Comparison of ENCODE assay signal across 9 mouse cellular contexts in the genomic region with DNA sequence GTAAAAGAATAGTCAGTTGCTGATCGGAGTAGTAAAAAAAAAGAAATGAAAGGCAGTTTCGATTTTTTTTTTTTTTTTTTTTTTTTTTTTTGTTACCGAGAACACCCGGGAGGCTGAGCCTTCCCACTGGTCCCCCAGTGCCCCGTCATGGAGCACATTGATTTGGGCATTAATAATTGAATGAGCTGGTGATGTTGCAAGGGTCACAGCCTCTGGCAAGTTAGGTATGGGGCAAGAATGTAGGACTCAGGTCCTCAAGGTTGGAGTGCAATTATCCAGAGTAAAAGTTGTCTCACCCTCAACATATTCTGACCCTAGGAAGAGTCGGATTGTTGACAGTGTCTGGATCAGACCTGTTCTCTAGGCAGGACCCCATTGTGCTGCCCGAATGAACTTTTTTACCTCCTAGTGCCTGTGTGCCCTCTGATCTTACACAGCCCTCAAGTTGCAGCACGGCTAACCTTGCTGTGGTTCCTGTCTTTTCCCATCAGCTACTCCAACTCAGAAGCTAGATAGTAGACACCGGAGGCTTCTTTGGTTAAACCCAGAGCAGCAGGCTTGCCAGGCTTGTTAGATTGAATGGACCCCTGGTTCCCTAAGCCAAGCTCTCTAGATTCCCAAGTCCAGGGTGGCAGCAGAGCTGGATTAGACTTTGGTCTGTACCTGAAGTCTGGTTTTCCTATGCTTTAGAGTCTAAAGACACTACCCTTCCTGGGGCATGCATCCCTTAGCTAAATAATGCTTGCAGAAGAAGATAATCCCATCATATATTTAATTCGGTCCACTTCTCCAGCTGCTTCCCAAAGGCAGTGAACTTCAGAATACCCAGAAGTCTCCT. TPM values are rescaled to one million over a fixed set of nuclear protein-coding genes. Genes with fewer than 3 reads are reported as not detected.
DNase-seq lines count a peak whose midpoint lies in the region; ATAC-seq and TF ChIP-seq lines count a peak whose summit lies in the region.
"Had no signal": no experiment of that assay in that cellular context is flagged by ENCODE, and none has a peak within 500 bp of the region (broad histone marks: within the 10 kb centered on the region; RNA-seq: fewer than 3 reads in every experiment).

No protein-coding gene starts in this region.

- peaks cover 49% of the 10 kb centered on the region for H3K4me1 ChIP-seq in heart, embryonic 13.5 days
- H3K4me1 ChIP-seq in embryonic facial prominence, embryonic 12.5 days = peaks cover 42% of the 10 kb centered on the region
- 0 out of 2 replicates have a peak, but pooled peaks cover 2% of the 10 kb centered on the region for H3K4me1 ChIP-seq in intestine, postnatal 0 days (replicated peaks; ENCODE audit: control insufficient read depth, insufficient read depth, low read length)
- peaks cover 22% of the 10 kb centered on the region for H3K4me1 ChIP-seq in midbrain, embryonic 16.5 days (ENCODE audit: control insufficient read depth, insufficient read depth, low read length)

- no peak for TF ChIP-seq CTCF in intestine, postnatal 0 days (IDR thresholded peaks at IDR 0.05; ENCODE audit: low read depth)

- H3K9me3 ChIP-seq in heart, embryonic 13.5 days = no peaks in the 10 kb centered on the region
- H3K9me3 ChIP-seq in embryonic facial prominence, embryonic 12.5 days = no peaks in the 10 kb centered on the region
- no peaks in the 10 kb centered on the region for H3K9me3 ChIP-seq in intestine, postnatal 0 days (ENCODE audit: control insufficient read depth)
- H3K9me3 ChIP-seq in midbrain, embryonic 16.5 days (replicated peaks; ENCODE audit: control insufficient read depth, low read length, poor library complexity, severe bottlenecking) = no peaks in the 10 kb centered on the region

- ATAC-seq in heart, embryonic 13.5 days (ENCODE audit: extremely low read depth, insufficient number of reproducible peaks, low FRiP score, low TSS enrichment) = no peak
- ATAC-seq in embryonic facial prominence, embryonic 12.5 days (ENCODE audit: insufficient number of reproducible peaks, insufficient read depth, low FRiP score, low TSS enrichment) = no peak
- no peak for ATAC-seq in intestine, postnatal 0 days
- no peak for ATAC-seq in midbrain, embryonic 16.5 days
- ATAC-seq in CD4-positive, CD25-positive, alpha-beta regulatory T cell, adult 4 months = no peak

- H3K4me2 ChIP-seq in heart, embryonic 13.5 days = peak overlapping the region; percentile 91
- H3K4me2 ChIP-seq in embryonic facial prominence, embryonic 12.5 days (replicated peaks) = peak overlapping the region; percentile 82
- H3K4me2 ChIP-seq in intestine, postnatal 0 days (replicated peaks; ENCODE audit: low read depth) = peak overlapping the region; percentile 77
- peak overlapping the region; percentile 96; the same call in 1 of the 2 replicates for H3K4me2 ChIP-seq in midbrain, embryonic 16.5 days (ENCODE audit: low read length)

- H3K36me3 ChIP-seq in heart, embryonic 13.5 days = peaks cover 28% of the 10 kb centered on the region
- peaks cover 28% of the 10 kb centered on the region for H3K36me3 ChIP-seq in embryonic facial prominence, embryonic 12.5 days
- no peaks in the 10 kb centered on the region for H3K36me3 ChIP-seq in intestine, postnatal 0 days (ENCODE audit: control insufficient read depth, insufficient read depth)
- H3K36me3 ChIP-seq in midbrain, embryonic 16.5 days (ENCODE audit: control insufficient read depth, insufficient read depth, low read length) = no peaks in the 10 kb centered on the region
- H3K36me3 ChIP-seq: G1E had no signal

- peak overlapping the region; percentile 91 for H3K9ac ChIP-seq in heart, embryonic 13.5 days
- H3K9ac ChIP-seq in embryonic facial prominence, embryonic 12.5 days = peak overlapping the region; percentile 79
- H3K9ac ChIP-seq in intestine, postnatal 0 days (ENCODE audit: low read depth, low read length) = peak overlapping the region; percentile 46; the same call in 1 of the 2 replicates
- H3K9ac ChIP-seq in midbrain, embryonic 16.5 days (ENCODE audit: low read depth, low read length) = no peak overlapping the region

- no peak overlapping the region for H3K27ac ChIP-seq in heart, embryonic 13.5 days (replicated peaks)
- 0 out of 2 replicates have a peak overlapping the region, but pooled peaks have one; percentile 63 for H3K27ac ChIP-seq in embryonic facial prominence, embryonic 12.5 days
- no peak overlapping the region for H3K27ac ChIP-seq in intestine, postnatal 0 days (ENCODE audit: low read depth, low read length)
- no peak overlapping the region for H3K27ac ChIP-seq in midbrain, embryonic 16.5 days (ENCODE audit: low read length)

- 26% methylated on average over 10 of the region's 10 CpGs for whole genome bisulfite sequencing in heart, embryonic 13.5 days
- 13% methylated on average over 10 of the region's 10 CpGs for WGBS in embryonic facial prominence, embryonic 12.5 days
- WGBS in intestine, postnatal 0 days = 40% methylated on average over 10 of the region's 10 CpGs
- WGBS in midbrain, embryonic 16.5 days = 22% methylated on average over 10 of the region's 10 CpGs

- H3K27me3 ChIP-seq in heart, embryonic 13.5 days (replicated peaks) = peaks cover 69% of the 10 kb centered on the region
- peaks cover 8% of the 10 kb centered on the region; the same call in 1 of the 2 replicates for H3K27me3 ChIP-seq in embryonic facial prominence, embryonic 12.5 days
- peaks cover 39% of the 10 kb centered on the region; the same call in 1 of the 2 replicates for H3K27me3 ChIP-seq in intestine, postnatal 0 days (replicated peaks; ENCODE audit: control insufficient read depth, insufficient read depth, low read length)
- peaks cover 49% of the 10 kb centered on the region for H3K27me3 ChIP-seq in midbrain, embryonic 16.5 days (ENCODE audit: control insufficient read depth, insufficient read depth, low read depth, low read length)

- peak overlapping the region; percentile 83 for H3K4me3 ChIP-seq in heart, embryonic 13.5 days
- H3K4me3 ChIP-seq in embryonic facial prominence, embryonic 12.5 days = peak overlapping the region; percentile 83
- H3K4me3 ChIP-seq in intestine, postnatal 0 days (ENCODE audit: low read depth, low read length) = peak overlapping the region; percentile 60
- peak overlapping the region; percentile 55; the same call in 1 of the 2 replicates for H3K4me3 ChIP-seq in midbrain, embryonic 16.5 days (ENCODE audit: low read depth, low read length)

- DNase-seq in heart, adult 9 months (ENCODE audit: low spot score in 2 of 2) = no peak
- no peak for DNase-seq in spleen, postnatal 36 days (ENCODE audit: low spot score in 2 of 2)
- DNase-seq in right cerebral cortex, postnatal 36 days (ENCODE audit: low spot score in 2 of 2) = no peak

RNA-seq across cellular contexts. Expression of a gene that starts 1.8 kb away (rescaled TPM):
- polyA plus RNA-seq in heart, embryonic 13.5 days (2015; fragmentation: Nextera tagmentation; extraction: Ambion mirVana) = 184 and 188 TPM in 2 replicates
- 207 and 250 TPM in 2 replicates for polyA plus RNA-seq in embryonic facial prominence, embryonic 12.5 days (2016; fragmentation: Nextera tagmentation; extraction: Ambion mirVana)
- 57.5 and 58.0 TPM in 2 replicates for polyA plus RNA-seq in intestine, postnatal 0 days (2015; fragmentation: Nextera tagmentation; extraction: Ambion mirVana)
- polyA plus RNA-seq in midbrain, embryonic 16.5 days (2015; fragmentation: Nextera tagmentation; extraction: Ambion mirVana) = 51.5 and 52.0 TPM in 2 replicates
- not detected for polyA plus RNA-seq in CD4-positive, CD25-positive, alpha-beta regulatory T cell, adult 4 months (2017; shearing (Covaris generic))
- polyA plus RNA-seq: G1E had no signal

Comparison
In these comparisons a context has a peak if more than half of its experiments do, and no peak if none do; other contexts are left out.
1. RNA of a gene that starts 1.8 kb away (polyA plus RNA-seq): 207 to 250 TPM in embryonic facial prominence, embryonic 12.5 days, 184 to 188 TPM in heart, embryonic 13.5 days, 57.5 to 58.0 TPM in intestine, postnatal 0 days and 51.5 to 52.0 TPM in midbrain, embryonic 16.5 days; not detected in CD4-positive, CD25-positive, alpha-beta regulatory T cell, adult 4 months; every median in the first group is over 10 times any median in the second.
2. Peak in every context shown above with its lines, with median percentiles within 50 percentile points of each other: H3K4me2 ChIP-seq and H3K4me3 ChIP-seq.